Mouse (Mus musculus): Measurements from ENCODE around the gene Naa60. TPM values are rescaled to one million over a fixed set of nuclear protein-coding genes. Genes with fewer than 3 reads are reported as not detected.
A peak's percentile ranks its signal among the peaks of the same experiment; 100 is the strongest.
"Not testable (repeated sequence)": the region's sequence is repeated elsewhere in the genome, so short reads cannot be mapped to it uniquely, and the experiment has no call there.

The Naa60 gene
- polyA plus RNA-seq, 1 experiment from 2014 or later: 68.9 TPM

DNA sequence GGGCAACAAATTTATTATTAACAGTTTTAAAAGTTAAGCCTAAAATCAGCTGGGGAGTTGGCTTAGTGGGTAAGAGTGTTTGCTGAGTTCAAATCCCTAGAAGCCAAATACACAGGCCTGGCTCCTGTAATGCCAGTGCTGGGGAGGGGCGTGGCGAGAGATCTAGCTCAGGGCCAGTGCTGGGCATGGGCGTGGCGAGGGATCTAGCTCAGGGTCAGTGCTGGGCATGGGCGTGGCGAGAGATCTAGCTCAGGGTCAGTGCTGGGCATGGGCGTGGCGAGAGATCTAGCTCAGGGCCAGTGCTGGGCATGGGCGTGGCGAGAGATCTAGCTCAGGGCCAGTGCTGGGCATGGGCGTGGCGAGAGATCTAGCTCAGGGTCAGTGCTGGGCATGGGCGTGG lies 20.9 kb upstream of the Naa60 start:
- not testable (repeated sequence) for H3K4me1 ChIP-seq; H3K9me3 ChIP-seq; H3K36me3 ChIP-seq; ATAC-seq (ENCODE audit: low FRiP score, low read depth); H3K9ac ChIP-seq; H3K4me2 ChIP-seq (replicated peaks); H3K27ac ChIP-seq; H3K4me3 ChIP-seq; H3K27me3 ChIP-seq (replicated peaks)
- 85% methylated on average over 13 of the region's 13 CpGs for WGBS

GRCm38 (mm10) chr16:3852586-3852985 lies 19.6 kb upstream of the Naa60 start:
- no peak overlapping the region for H3K9ac ChIP-seq
- no peak for ATAC-seq (ENCODE audit: low FRiP score, low read depth)
- H3K4me1 ChIP-seq: peaks cover 6% of the 10 kb centered on the region; the same call in 1 of the 2 replicates
- H3K9me3 ChIP-seq: no peaks in the 10 kb centered on the region
- H3K27ac ChIP-seq: no peak overlapping the region
- no peaks in the 10 kb centered on the region for H3K36me3 ChIP-seq
- WGBS: 32% methylated on average over 12 of the region's 12 CpGs
- no peaks in the 10 kb centered on the region for H3K27me3 ChIP-seq (replicated peaks)
- no peak overlapping the region for H3K4me2 ChIP-seq (replicated peaks)
- no peak overlapping the region for H3K4me3 ChIP-seq

DNA sequence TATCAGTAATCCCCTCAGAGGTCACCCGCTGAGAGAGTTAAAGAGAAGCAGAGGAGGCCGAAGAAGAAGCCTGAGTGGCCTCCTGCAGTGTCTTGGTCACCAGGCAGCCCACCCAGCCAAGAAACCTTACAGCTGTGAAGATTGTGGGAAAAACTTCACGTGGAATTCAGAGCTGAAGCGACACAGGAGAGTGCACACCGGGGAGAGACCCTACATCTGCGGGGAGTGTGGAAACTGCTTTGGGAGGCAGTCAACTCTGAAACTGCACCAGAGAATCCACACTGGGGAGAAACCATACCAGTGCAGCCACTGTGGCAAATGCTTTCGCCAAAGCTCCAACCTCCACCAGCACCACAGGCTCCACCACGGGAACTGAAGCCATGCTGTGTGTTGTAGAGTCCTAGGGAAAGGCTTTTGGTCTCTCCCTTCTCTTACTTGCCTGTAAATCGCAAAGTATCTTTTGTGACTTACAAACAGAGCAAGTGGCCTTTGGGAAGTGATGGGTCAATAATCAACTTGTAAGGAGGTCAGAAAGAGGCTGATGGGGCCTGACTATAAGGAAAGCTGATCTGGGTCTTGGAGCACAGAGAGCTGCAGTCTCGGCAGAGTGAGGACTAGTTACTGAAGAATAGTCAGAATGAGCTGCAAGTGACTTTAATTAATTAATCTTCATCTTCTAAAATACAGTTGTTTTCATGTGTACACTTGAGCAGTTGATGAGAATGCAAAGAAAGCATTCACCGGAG lies 17.6 kb upstream of the Naa60 start:
- Histone ChIP-seq H3K27me3 (replicated peaks) (no peaks in the 10 kb centered on the region), H3K9ac (no peak overlapping the region), H3K4me2 (replicated peaks) (no peak overlapping the region), H3K9me3 (no peaks in the 10 kb centered on the region), H3K4me3 (no peak overlapping the region), H3K36me3 (no peaks in the 10 kb centered on the region), H3K4me1 (peaks cover 2% of the 10 kb centered on the region; the same call in 1 of the 2 replicates), H3K27ac (no peak overlapping the region)
- no peak for ATAC-seq (ENCODE audit: low FRiP score, low read depth)
- 68% methylated on average over 11 of the region's 11 CpGs for WGBS

DNA sequence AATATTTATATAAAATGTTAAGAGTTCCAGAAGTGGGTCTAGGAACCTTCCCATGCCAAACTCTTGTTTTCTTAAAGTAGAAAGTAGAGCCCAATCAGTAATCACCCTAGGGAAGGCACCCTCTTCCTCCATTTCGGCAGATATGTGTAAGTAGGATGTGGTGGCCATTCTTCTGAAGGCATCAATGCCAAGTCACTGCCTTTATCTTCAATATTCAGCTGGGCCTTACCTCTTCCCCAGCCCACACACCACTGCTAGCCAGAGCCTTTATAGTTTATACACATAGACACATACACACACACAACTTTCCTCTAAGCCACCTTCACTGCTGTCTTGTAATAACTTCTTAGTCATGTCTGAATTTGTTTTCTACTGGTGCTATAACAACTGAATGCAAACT lies 16.4 kb upstream of the Naa60 start:
- peaks cover 2% of the 10 kb centered on the region for H3K36me3 ChIP-seq
- ATAC-seq (ENCODE audit: low FRiP score, low read depth): no peak
- no peak overlapping the region for H3K9ac ChIP-seq
- no peaks in the 10 kb centered on the region for H3K27me3 ChIP-seq (replicated peaks)
- 74% methylated on average over 1 of the region's 1 CpGs for WGBS
- H3K4me1 ChIP-seq: peaks cover 2% of the 10 kb centered on the region; the same call in 1 of the 2 replicates
- H3K4me2 ChIP-seq (replicated peaks): no peak overlapping the region
- no peaks in the 10 kb centered on the region for H3K9me3 ChIP-seq
- H3K4me3 ChIP-seq: no peak overlapping the region
- no peak overlapping the region for H3K27ac ChIP-seq

GRCm38 (mm10) chr16:3859254-3859653 lies 12.9 kb upstream of the Naa60 start:
- 95% methylated on average over 4 of the region's 4 CpGs for WGBS
- Histone ChIP-seq H3K4me1 (no peaks in the 10 kb centered on the region), H3K27me3 (replicated peaks) (no peaks in the 10 kb centered on the region), H3K27ac (no peak overlapping the region), H3K9ac (no peak overlapping the region), H3K36me3 (peaks cover 15% of the 10 kb centered on the region), H3K4me2 (replicated peaks) (no peak overlapping the region), H3K9me3 (no peaks in the 10 kb centered on the region), H3K4me3 (no peak overlapping the region)
- no peak for ATAC-seq (ENCODE audit: low FRiP score, low read depth)

DNA sequence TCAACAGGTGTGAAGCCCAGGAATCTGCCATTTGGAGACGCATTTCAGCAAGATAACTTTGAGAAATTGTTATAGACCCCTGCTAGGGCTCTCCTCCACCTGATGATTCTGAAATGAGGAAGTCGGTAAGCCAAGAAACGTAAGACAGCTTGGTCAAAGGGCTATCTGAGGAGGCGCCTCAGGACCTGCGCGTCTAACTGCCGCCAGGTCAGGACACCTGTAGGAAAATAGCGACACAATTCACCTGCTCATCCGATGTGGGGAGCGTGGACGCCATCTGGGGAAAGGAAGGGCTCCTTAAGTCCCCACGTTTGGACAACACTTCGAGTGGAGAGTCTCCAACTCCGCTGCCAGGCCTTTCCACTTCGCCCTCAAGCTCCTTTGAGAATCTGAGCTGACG lies 360 bp upstream of the Naa60 start:
- H3K36me3 ChIP-seq: peaks cover 11% of the 10 kb centered on the region; the same call in 1 of the 2 replicates
- peak; percentile 41 for ATAC-seq (ENCODE audit: low FRiP score, low read depth)
- H3K4me1 ChIP-seq: peaks cover 9% of the 10 kb centered on the region
- H3K4me2 ChIP-seq (replicated peaks): peak overlapping the region; percentile 71
- H3K4me3 ChIP-seq: peak overlapping the region; percentile 53
- H3K27me3 ChIP-seq (replicated peaks): no peaks in the 10 kb centered on the region
- no peak overlapping the region for H3K27ac ChIP-seq
- WGBS: 1% methylated on average over 16 of the region's 16 CpGs
- H3K9me3 ChIP-seq: no peaks in the 10 kb centered on the region
- peak overlapping the region; percentile 52 for H3K9ac ChIP-seq

- Histone ChIP-seq H3K36me3 (peaks cover 5% of the 10 kb centered on the region; the same call in 1 of the 2 replicates), H3K9ac (no peak overlapping the region)
Observed at GRCm38 (mm10) chr16:3876346-3876745, 4.2 kb downstream of the Naa60 start.

GRCm38 (mm10) chr16:3884201-3885064 lies 12.3 kb downstream of the Naa60 start, which contains the start of the genes Zfp597 and Gm20695:
Gene Zfp597 (minus strand): TSS chr16:3884561.
Gene Gm20695 (plus strand): TSS chr16:3884648.
- Histone ChIP-seq H3K27ac (peak within 1 kb of the TSS; percentile 75), H3K27me3 (replicated peaks) (no peaks in the 10 kb centered on the region), H3K9me3 (no peaks in the 10 kb centered on the region), H3K4me1 (peaks cover 8% of the 10 kb centered on the region), H3K9ac (peak within 1 kb of the TSS; percentile 87), H3K4me2 (replicated peaks) (peak within 1 kb of the TSS; percentile 72), H3K4me3 (peak within 1 kb of the TSS; percentile 86), H3K36me3 (peaks cover 1% of the 10 kb centered on the region; the same call in 1 of the 2 replicates)
- WGBS: under 1% methylated on average over 88 of the region's 88 CpGs
- ATAC-seq (ENCODE audit: low FRiP score, low read depth): peak; percentile 99

More at GRCm38 (mm10) chr16:3876346-3876745, 4.2 kb downstream of the Naa60 start:
- no peak overlapping the region for H3K27ac ChIP-seq
- peaks cover 6% of the 10 kb centered on the region for H3K4me1 ChIP-seq
- no peak for ATAC-seq (ENCODE audit: low FRiP score, low read depth)
- H3K9me3 ChIP-seq: no peaks in the 10 kb centered on the region
- 92% methylated on average over 4 of the region's 4 CpGs for WGBS
- no peaks in the 10 kb centered on the region for H3K27me3 ChIP-seq (replicated peaks)
- no peak overlapping the region for H3K4me3 ChIP-seq
- H3K4me2 ChIP-seq (replicated peaks): no peak overlapping the region

- H3K27me3 ChIP-seq (replicated peaks): no peaks in the 10 kb centered on the region
- H3K4me3 ChIP-seq: peak overlapping the region; percentile 86
- peak overlapping the region; percentile 87 for H3K9ac ChIP-seq
- peak overlapping the region; percentile 75; the same call in 1 of the 2 replicates for H3K27ac ChIP-seq
- H3K36me3 ChIP-seq: no peaks in the 10 kb centered on the region
- ATAC-seq (ENCODE audit: low FRiP score, low read depth): peak; percentile 34
- peak overlapping the region; percentile 72 for H3K4me2 ChIP-seq (replicated peaks)
- whole genome bisulfite sequencing: 4% methylated on average over 10 of the region's 10 CpGs
- no peaks in the 10 kb centered on the region for H3K9me3 ChIP-seq
- H3K4me1 ChIP-seq: peaks cover 8% of the 10 kb centered on the region
Observed at GRCm38 (mm10) chr16:3885065-3885670, 13.0 kb downstream of the Naa60 start.

DNA sequence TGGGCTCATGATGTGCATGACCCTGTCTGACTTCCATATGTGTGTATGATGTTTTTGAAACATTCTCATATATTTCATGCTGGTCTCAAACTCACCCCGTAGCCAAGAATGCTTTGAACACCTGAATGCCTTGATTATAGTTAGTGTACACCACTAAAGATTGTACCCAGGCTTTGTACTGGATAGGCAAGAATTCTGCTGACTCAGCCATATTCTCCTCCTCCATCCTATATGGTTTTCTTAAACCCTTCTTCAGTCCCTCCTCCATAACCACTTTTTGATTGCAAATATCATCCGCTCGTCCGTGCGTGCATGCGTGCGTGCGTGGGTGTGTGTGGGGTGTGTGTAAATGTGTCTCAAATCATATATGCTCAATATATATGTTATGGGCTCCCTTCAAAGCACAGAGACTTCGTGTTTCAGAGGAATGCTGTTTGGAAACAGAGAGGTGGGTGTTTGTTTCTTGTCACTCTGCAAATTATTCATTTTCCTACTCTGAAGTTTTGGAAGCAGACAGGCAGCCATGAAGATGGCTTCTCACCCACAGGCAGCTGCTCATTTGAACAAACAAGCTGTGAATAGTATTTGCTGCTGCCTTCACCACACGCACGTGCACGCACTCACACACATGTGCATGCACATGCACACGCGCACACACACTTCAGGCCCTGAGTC lies 19.6 kb downstream of the Naa60 start:
- H3K36me3 ChIP-seq: peaks cover 8% of the 10 kb centered on the region; the same call in 1 of the 2 replicates
- 96% methylated on average over 14 of the region's 14 CpGs for WGBS
- H3K27ac ChIP-seq: no peak overlapping the region
- no peak overlapping the region for H3K4me3 ChIP-seq
- no peaks in the 10 kb centered on the region for H3K9me3 ChIP-seq
- H3K4me2 ChIP-seq (replicated peaks): no peak overlapping the region
- no peaks in the 10 kb centered on the region for H3K27me3 ChIP-seq (replicated peaks)
- no peaks in the 10 kb centered on the region for H3K4me1 ChIP-seq
- H3K9ac ChIP-seq: no peak overlapping the region
- ATAC-seq (ENCODE audit: low FRiP score, low read depth): no peak

- Histone ChIP-seq H3K27ac (no peak overlapping the region), H3K9ac (no peak overlapping the region), H3K27me3 (replicated peaks) (no peaks in the 10 kb centered on the region), H3K4me3 (no peak overlapping the region), H3K36me3 (peaks cover 25% of the 10 kb centered on the region), H3K4me2 (replicated peaks) (no peak overlapping the region), H3K9me3 (no peaks in the 10 kb centered on the region), H3K4me1 (no peaks in the 10 kb centered on the region)
- no peak for ATAC-seq (ENCODE audit: low FRiP score, low read depth)
- 83% methylated on average over 3 of the region's 3 CpGs for WGBS
Observed at GRCm38 (mm10) chr16:3893739-3894138, 21.6 kb downstream of the Naa60 start.

Data from neural tube, embryonic 12.5 days (tissue).